Mouse (Mus musculus) kidney, adult 8-10 months (tissue): ENCODE measurements around the gene Coro1a.
"Not testable (repeated sequence)": the region's sequence is repeated elsewhere in the genome, so short reads cannot be mapped to it uniquely, and the experiment has no call there.

Experiments
- DNase-seq, 2 experiments: peaks; one replicate each; pipeline ENCODE4 v3.0.0; 2022

The Coro1a gene

DNA sequence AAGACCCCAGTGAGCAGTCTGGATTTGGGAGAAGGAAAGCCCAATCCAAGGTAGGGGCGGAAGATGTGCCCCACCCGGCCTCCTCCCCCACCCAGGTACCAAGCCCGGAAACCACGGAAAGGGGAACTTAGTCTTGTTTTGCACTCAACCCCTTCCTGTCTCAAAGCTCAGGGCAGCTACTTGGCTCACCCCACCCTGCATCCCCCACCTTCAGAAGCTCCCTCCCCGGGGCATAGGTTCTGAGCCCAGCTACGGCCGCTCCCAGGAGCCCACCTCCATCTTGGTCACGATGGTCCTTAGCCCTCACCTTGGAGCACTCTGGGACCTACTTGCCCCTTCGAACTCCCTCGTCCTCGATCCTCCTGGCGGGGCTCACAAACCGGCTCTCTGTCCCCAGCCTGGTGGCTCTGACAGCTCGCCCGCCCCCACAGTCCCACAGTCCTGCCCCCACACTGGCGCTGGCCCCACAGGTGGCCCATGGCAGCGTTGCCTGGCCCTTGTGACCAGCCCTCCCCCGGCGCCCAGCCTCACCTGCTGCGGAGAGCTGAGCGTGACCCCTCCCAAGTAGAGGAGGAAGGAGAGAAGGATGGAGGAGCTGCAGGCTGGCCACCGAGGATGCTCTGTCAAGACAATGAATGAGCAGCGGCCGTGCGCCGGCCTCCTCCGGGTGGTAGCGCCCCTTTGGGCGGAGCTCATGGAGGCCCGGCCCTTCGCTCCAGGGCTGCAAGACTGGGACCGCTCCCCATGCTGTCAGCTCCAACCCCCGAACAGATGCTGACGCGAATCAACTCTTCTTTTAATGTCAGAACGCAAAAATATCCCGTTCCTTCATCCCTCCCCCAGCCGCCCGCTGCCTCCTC is 3.2 kb downstream of the Coro1a start:
- no peak for DNase-seq

- no peak for DNase-seq
Measured at GRCm38 (mm10) chr7:126703757-126704077, 3.9 kb downstream of the Coro1a start.

DNA sequence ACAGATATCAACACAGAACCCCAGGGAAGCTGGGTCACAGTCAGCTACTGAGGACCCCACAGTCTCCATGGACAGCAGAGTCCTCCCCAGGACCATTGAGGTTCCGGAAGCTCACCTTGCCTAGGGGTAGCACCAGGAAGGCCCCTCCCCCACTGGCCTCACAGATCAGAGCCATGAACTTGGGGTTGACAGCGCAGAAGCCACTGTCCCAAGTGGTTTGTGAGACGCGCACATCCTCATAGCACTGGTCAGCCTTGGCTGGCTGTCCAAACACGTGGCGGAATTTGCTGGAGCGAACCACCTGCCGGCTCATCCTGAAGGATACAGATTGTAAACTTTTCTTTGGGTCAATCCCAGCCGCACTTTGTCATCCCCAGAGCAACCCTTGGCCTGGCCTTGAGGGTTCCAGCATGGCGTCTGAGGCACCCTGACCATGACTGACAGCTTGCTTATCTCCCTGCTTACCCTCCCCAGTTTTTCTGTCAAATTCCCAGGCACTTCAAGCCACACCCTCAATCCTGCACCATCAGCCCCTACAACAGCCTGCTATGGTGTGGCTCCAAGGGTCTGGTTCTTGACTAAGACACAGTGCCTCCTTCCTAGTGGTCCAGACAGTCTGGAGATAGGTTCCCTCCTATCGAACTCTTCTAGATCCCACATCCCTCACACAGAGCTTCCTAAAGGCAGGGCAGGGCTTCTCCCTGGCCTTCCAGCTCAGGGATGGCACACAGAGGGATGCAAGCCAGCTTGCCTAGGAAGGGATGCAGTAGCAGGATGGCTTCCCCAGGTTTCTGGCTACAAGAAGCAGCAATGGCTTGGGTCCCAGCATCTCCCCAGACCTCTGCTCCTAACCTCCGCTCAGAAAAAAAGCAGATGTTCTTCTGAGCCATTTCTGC is 4.5 kb downstream of the Coro1a start:
- no peak for DNase-seq

DNA sequence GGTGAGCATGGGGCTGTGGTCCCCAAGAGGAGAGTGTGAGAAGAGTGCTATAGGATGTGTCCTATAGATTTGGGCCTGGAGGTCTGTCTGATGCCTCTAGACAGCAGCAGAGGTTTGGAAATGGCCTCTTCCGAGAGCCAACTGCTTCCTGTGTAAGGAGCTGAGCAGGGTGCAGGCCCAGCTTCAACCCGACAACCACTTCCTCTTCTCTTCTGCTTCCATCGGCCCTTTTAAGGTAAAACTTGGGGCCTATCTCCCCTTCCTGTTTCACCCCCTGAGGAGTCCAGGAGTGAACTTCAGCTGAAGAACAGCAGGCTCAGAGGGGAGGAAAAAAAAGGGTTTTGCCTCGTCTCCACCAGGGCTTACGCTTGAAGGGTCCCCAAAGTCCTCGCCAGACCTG is 5.2 kb downstream of the Coro1a start:
- DNase-seq, result no peak

GRCm38 (mm10) chr7:126701559-126702357 is 5.8 kb downstream of the Coro1a start:
- DNase-seq, result no peak

DNA sequence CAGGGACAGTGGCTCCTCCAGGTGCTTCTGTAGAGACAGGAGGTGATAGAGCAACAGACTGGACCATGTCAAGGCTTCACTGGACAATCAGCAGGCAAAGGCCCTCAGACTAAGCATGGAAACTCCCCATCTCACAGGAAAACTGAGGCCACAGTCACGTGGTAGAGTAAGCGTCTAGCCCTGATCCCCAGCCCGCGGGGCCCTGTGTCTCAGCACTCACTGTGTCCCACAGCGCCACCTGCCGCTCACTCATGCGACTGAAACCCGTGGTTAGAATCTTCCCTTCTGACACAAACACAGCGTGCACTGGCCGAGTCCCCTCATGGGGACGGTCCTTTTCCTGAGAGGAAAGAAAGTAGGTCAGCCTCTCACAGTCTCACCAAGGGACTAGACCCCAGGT is 6.5 kb downstream of the Coro1a start:
- peak; percentile 76 to 89 for DNase-seq

- no peak for DNase-seq
Measured at GRCm38 (mm10) chr7:126700063-126701015, 7.2 kb downstream of the Coro1a start.

GRCm38 (mm10) chr7:126697838-126698237 is 9.7 kb downstream of the Coro1a start:
- no peak for DNase-seq

DNA sequence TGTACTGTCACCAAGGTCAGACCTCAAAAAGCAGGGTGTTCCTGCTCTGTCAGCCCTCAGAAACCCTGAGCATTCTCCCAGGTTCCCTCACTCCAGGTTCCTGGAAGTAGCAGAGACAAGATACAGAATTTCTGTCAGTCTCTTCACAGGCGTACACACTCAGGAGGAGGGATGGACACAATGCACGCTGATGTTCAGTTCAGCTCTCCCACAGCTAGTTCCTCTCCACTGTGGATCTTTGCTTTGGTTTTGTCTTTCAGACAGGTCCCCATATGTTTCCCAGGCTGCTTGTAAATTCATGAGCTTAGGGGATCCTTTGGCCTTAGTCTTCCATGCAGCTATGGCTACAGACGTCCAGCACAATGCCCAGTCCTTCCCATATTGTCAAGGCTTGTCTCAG is 10.7 kb downstream of the Coro1a start:
- no peak for DNase-seq

- DNase-seq, result no peak
Measured at GRCm38 (mm10) chr7:126696303-126696702, 11.3 kb downstream of the Coro1a start.

DNA sequence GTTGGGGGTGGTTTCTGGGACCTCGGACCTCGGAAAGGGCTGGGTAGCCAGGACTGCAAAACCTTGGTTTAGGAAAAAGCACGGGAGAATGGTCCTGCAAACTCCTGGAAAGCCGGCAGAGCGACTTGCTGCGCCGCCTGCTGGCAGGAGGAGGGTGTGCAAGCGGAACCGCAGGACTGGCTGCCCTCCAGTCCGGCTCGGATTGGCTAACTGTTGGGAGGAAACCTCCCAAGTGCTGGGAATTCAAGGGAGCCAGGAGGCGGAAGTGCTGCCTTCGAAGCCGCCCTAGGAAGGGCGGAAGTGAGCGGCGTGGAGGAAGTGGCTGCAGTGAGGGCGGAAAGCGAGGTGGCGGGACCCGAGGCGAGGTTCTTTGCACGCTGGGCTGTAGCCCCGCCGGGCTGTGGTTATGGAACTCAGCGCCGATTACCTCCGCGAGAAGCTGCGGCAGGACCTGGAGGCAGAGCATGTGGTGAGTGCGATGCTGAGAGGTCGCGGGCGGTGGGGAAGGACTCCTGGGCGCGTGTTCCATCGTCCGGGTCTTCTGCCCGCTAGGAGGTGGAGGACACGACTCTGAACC is 11.9 kb downstream of the Coro1a start, which contains the start of gene Slx1b:
Gene Slx1b (minus strand): TSS at position 154 of the 577 bp plus-strand sequence.
- peak; percentile 95 to 96 for DNase-seq

DNA sequence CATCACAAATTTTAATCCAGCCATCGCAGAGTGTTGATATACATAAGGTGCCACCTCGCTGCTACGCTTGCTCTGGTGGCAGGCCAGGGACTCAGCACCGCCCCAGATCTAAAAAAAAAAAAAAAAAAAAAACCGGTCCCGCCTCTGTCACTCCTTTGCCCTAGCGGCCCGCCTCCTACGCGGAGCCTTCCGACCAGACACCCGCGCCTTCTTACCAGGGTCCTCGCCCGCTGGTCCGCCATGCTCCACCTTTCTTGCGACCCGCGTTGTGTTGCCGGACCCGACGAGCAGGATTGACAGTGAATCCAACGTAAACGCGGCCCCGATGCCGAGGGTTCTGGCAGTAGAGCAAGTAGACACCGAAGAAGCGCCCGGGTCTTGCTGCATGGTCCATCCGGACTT is 12.4 kb downstream of the Coro1a start, which contains the start of gene Bola2:
Gene Bola2 (plus strand): TSS at position 192 of the 402 bp plus-strand sequence.
- DNase-seq, result peak; percentile 61 to 69

DNA sequence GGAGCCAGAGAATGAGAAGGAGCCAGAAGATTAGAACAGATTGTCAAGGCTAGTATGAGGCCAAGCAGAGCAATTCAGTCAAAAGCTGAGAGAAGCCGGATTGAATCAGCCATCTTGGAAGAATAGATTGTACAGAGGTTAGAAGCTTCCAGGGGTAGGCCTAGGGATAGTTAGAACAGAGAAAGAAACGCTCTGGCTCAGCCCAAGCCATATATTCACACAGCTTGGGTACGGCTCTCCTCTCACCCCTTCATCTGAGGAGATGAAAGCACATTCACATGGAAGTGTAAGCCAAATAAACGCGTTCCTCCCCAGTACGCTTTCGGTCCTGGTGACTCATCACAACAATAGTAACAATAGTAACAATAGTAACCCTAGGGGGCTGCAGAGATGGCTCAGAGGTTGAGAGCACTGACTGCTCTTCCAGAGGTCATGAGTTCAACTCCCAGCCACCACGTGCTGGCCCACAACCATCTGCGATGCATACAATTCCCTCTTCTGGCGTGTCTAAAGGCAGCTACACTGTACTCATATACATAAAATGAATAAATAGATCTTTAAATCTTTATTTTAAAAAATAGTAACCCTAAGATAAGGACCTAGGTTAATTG is 13.0 kb downstream of the Coro1a start:
- DNase-seq, result no peak

GRCm38 (mm10) chr7:126693781-126694180 is 13.8 kb downstream of the Coro1a start:
- no peak for DNase-seq

GRCm38 (mm10) chr7:126693256-126693655 is 14.3 kb downstream of the Coro1a start:
- DNase-seq, result peak; percentile 81 to 93

DNA sequence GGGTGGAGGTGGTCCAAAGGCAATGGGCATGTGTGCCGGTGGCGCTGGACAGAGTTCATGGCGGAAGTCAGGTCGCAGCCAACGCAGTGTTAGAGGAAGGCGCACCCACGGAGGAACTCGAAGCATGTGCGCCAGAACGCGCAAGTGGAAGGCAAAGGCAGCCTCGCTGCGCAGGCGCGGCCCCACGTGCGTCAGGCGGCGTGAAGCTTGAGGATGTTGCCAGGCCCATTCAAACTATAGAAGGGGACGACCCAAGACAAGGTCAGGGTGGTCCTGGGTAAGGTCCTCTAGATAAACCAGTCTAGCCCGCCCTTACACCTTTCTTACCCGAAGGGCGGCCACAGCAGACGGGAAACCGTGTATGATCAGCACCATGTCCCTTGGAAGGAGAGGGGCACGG is 15.2 kb downstream of the Coro1a start:
- DNase-seq, result no peak

- DNase-seq, result no peak
Measured at GRCm38 (mm10) chr7:126691676-126692075, 15.9 kb downstream of the Coro1a start.

DNA sequence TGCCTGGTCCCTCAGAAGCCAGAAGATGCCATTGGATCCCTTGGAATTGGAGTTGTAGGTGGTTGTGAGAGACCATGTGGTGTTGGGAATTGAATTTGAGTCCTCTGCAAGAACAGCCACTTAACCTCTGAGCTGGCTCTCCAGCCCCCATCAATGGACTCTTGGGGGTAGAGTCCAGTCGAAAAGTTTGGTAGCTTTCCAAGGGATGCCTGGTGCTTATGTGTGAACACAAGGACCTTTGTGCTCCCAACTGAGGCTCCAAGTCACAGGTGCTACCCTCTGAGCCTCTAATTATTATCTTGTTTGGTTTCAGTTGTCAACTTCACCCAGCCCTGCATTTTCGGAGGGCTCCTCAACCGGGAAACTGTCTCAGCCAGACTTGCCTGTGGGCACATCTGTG is 16.9 kb downstream of the Coro1a start:
- peak; percentile 66 to 88 for DNase-seq

GRCm38 (mm10) chr7:126689021-126689420 is 18.6 kb downstream of the Coro1a start:
- DNase-seq, result no peak

GRCm38 (mm10) chr7:126688156-126688555 is 19.4 kb downstream of the Coro1a start:
- not testable (repeated sequence) for DNase-seq

DNA sequence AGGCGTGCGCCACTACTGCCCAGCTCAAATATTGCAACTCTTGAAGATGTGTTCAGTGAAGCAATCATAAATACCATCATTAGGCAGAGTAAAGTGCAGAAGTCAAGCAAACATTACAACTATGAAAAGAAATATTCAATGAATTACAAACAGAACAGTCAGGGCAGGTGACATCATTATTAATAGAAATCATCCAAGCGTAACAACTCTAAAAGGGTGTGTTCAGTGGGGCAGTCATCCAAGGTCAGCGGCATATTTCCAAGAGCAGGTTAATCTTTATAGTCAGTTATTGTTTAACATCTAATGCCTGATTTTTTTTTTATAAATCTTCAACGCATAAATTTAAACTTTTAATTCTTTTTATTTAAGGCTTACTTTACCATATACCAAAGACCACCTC is 26.4 kb downstream of the Coro1a start:
- DNase-seq, result peak; percentile 75 to 78
